13 mouse cellular contexts compared by ENCODE assay signal in the genomic region with DNA sequence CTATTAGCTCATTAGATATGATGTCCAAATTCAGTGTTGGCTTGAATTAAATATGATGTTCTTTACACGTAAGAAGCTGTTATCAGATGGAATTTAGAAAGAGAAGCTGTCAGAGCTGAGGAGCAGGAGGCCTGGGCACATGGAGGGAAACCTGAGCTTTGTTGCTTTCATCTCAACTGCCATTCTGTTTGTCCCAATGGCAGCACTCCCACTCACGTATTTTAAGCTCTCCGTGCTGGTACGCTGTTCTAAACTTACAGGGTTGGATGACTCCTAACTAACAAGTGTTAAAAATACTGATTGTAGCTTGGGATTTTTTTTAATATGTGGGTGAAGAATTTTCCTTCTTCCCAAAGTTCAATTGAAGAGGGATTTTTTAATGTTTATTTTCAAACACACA. TPM values are rescaled to one million over a fixed set of nuclear protein-coding genes. Genes with fewer than 3 reads are reported as not detected.
"Had no signal": no experiment of that assay in that cellular context is flagged by ENCODE, and none has a peak within 500 bp of the region (broad histone marks: within the 10 kb centered on the region; RNA-seq: fewer than 3 reads in every experiment).

No protein-coding gene starts in this region.

- DNase-seq: gastrocnemius, postnatal 14 days; gastrocnemius, postnatal 36 days; heart, adult 11 months; heart, adult 2 months; heart, postnatal 14 days; heart, postnatal 36 days; kidney, adult 11 months; kidney, adult 2 months; kidney, adult 9 months; kidney, postnatal 14 days; kidney, postnatal 36 days; left cerebral cortex, postnatal 4 days had no signal

RNA-seq across cellular contexts. Expression of a gene that starts 44.5 kb away (rescaled TPM):
- total RNA-seq: hematopoietic stem cell, adult 5-6 weeks had no signal
